Mouse (Mus musculus) ZHBTc4 (cell line): ENCODE measurements at regions not wholly inside any gene's neighbourhood (a gene's known extent, or its start where the extent isn't known, plus 50 kb on each side); places are given as distances from the start of the nearest gene placed in this dataset.
"Not testable (repeated sequence)": the region's sequence is repeated elsewhere in the genome, so short reads cannot be mapped to it uniquely, and the experiment has no call there.

Source experiments
- DNase-seq: peaks from one replicate; pipeline ENCODE4 v3.0.0-alpha.2; 2011; ENCODE audit warnings: low read depth, low spot score

- DNase-seq = not testable (repeated sequence)
Observed at GRCm38 (mm10) chr15:90882349-90882748, 167.4 kb downstream of the Kif21a start.

- DNase-seq = no peak
Observed at GRCm38 (mm10) chr15:90869452-90869851, 180.3 kb downstream of the Kif21a start.

GRCm38 (mm10) chr15:90853763-90854162 lies 174.5 kb upstream of the Cpne8 start:
- not testable (repeated sequence) for DNase-seq

- DNase-seq = no peak
Observed at GRCm38 (mm10) chr15:90851991-90852390, 172.8 kb upstream of the Cpne8 start.

- peak; percentile 56 for DNase-seq
Observed at GRCm38 (mm10) chr15:90841471-90841870, 162.2 kb upstream of the Cpne8 start.

GRCm38 (mm10) chr15:90835586-90835985 lies 156.4 kb upstream of the Cpne8 start:
- DNase-seq = no peak

- DNase-seq = no peak
Observed at GRCm38 (mm10) chr15:90827816-90828215, 148.6 kb upstream of the Cpne8 start.

GRCm38 (mm10) chr15:90822306-90822705 lies 143.1 kb upstream of the Cpne8 start:
- no peak for DNase-seq

- no peak for DNase-seq
Observed at GRCm38 (mm10) chr15:90819949-90820655, 140.9 kb upstream of the Cpne8 start.

- no peak for DNase-seq
Observed at GRCm38 (mm10) chr15:90818161-90818560, 138.9 kb upstream of the Cpne8 start.

GRCm38 (mm10) chr15:90813907-90814306 lies 134.7 kb upstream of the Cpne8 start:
- no peak for DNase-seq

GRCm38 (mm10) chr15:90810341-90810740 lies 131.1 kb upstream of the Cpne8 start:
- no peak for DNase-seq

- no peak for DNase-seq
Observed at GRCm38 (mm10) chr15:90808236-90808635, 129.0 kb upstream of the Cpne8 start.

- no peak for DNase-seq
Observed at GRCm38 (mm10) chr15:90798056-90798455, 118.8 kb upstream of the Cpne8 start.

GRCm38 (mm10) chr15:90789941-90790340 lies 110.7 kb upstream of the Cpne8 start:
- DNase-seq = no peak

- DNase-seq = peak; percentile 3
Observed at GRCm38 (mm10) chr15:90784741-90785140, 105.5 kb upstream of the Cpne8 start.

GRCm38 (mm10) chr15:90767521-90767920 lies 88.3 kb upstream of the Cpne8 start:
- DNase-seq = peak; percentile 3

- DNase-seq = not testable (repeated sequence)
Observed at GRCm38 (mm10) chr15:90764501-90764900, 85.3 kb upstream of the Cpne8 start.

- DNase-seq = no peak
Observed at GRCm38 (mm10) chr15:90733891-90734290, 54.7 kb upstream of the Cpne8 start.
